Mouse (Mus musculus) kidney, adult 2 months (tissue): ENCODE measurements at regions not wholly inside any gene's neighbourhood (a gene's known extent, or its start where the extent isn't known, plus 50 kb on each side); places are given as distances from the start of the nearest gene placed in this dataset.

Source experiments
- CTCF ChIP-seq: fragments of 200-500 bp; conservative IDR thresholded peaks from 2 replicates; pipeline ENCODE4 v1.5.1; 2011; ENCODE audit warnings: low read depth, mild to moderate bottlenecking, control low read depth, low read length, moderate library complexity, mixed read lengths; ENCODE audit not compliant: insufficient read depth, insufficient read length
- POLR2A ChIP-seq: fragments of 200-500 bp; IDR thresholded peaks from one replicate; pipeline ENCODE4 v1.6.1; 2011; ENCODE audit warnings: low read depth, low read length, control low read depth

DNA sequence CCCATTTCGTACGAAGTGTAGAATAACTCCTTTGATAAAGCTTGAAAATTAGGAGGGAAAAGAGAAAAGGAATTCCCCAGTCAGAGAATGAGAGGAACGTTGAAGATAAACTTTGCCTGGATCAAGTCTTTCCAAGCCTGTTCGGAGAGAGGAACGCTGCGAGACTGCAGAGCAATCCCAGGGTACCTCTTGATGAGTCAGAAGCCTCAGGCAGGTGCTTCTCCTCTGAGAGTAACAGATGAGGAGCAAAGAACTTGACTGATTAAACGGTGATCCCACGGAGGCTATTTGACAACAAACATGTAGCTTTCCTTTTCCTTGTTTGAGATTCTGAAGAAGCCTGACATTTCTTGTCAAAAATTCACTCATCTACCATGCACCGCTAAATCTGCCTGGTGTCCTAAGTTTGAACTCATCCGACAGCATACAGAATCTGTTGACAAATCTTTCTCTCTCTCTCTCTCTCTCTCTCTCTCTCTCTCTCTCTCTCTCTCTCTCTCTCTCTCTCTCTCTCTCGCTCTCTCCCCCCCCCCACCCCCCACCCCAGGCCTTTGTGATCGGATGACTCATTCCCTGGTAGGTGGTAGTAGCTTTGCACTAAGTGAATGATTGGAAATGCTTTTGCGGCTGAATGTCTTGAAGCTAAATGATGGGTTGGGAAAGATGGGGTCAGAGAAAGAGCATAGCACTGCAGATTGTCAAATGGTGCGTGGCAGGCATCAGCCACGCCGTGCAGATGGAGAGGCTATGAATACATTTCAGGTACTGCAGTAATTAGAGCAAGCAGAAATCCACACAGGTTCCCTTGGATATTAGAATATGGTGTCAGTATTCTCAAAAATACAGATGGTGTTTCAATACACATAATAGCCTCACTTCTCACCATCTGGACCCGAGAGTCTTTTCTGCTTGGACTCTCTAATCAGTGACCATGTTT is 496.1 kb upstream of the Atp2b1 start:
- TF ChIP-seq CTCF (no peak), POLR2A (no peak)
